In the genomic region with DNA sequence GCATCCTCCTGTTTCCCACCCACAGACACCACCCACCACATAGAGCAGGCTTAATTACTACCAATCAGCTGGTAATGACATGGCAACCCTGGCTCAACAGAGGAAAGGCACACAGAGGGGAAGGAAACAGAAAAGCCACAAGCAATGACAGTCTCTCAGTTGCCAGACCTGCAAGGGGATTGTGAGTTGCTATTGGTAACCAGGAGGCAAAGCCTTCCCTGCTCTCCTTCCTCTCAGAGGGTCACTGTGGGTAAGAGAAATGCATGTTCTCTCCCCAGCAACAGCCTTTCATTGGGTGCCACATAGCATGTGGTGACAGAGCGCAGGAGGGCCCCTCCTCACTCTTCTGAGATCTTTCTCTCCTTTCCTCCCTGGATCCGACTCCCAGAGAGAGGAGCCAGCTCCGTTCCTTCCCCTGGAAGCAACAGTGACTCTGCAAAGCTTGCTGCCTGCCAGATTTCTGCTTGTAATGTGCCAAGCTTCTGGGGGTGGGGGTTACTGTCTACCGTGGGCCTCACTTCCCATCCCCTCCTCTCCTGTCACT, we compare ENCODE assay signal across 8 mouse cellular contexts.
DNase-seq lines count a peak whose midpoint lies in the region; ATAC-seq lines count a peak whose summit lies in the region.

No protein-coding gene starts in this region.

- 0 out of 2 replicates have a peak, but pooled peaks cover 8% of the 10 kb centered on the region for H3K4me1 ChIP-seq in hindbrain, embryonic 12.5 days
- H3K4me1 ChIP-seq in hindbrain, embryonic 10.5 days (replicated peaks): 0 out of 2 replicates have a peak, but pooled peaks cover 8% of the 10 kb centered on the region
- peaks cover 26% of the 10 kb centered on the region for H3K4me1 ChIP-seq in hindbrain, embryonic 14.5 days (replicated peaks; ENCODE audit: control insufficient read depth, insufficient read depth, low read length)
- H3K4me1 ChIP-seq in kidney, embryonic 15.5 days: 0 out of 2 replicates have a peak, but pooled peaks cover 3% of the 10 kb centered on the region

- no peak overlapping the region for H3K27ac ChIP-seq in hindbrain, embryonic 12.5 days
- H3K27ac ChIP-seq in hindbrain, embryonic 10.5 days: no peak overlapping the region
- peak overlapping the region; percentile 59; the same call in 1 of the 2 replicates for H3K27ac ChIP-seq in hindbrain, embryonic 14.5 days
- no peak overlapping the region for H3K27ac ChIP-seq in kidney, embryonic 15.5 days

- no peak overlapping the region for H3K9ac ChIP-seq in hindbrain, embryonic 12.5 days
- H3K9ac ChIP-seq in hindbrain, embryonic 14.5 days: no peak overlapping the region
- no peak overlapping the region for H3K9ac ChIP-seq in kidney, embryonic 15.5 days

- no peaks in the 10 kb centered on the region for H3K27me3 ChIP-seq in hindbrain, embryonic 12.5 days
- H3K27me3 ChIP-seq in hindbrain, embryonic 10.5 days (ENCODE audit: insufficient read depth, poor library complexity, severe bottlenecking): no peaks in the 10 kb centered on the region
- no peaks in the 10 kb centered on the region for H3K27me3 ChIP-seq in hindbrain, embryonic 14.5 days (ENCODE audit: control insufficient read depth, insufficient read depth, low read length)
- H3K27me3 ChIP-seq in kidney, embryonic 15.5 days: no peaks in the 10 kb centered on the region

- H3K9me3 ChIP-seq in hindbrain, embryonic 12.5 days (replicated peaks): no peaks in the 10 kb centered on the region
- no peaks in the 10 kb centered on the region for H3K9me3 ChIP-seq in hindbrain, embryonic 10.5 days
- no peaks in the 10 kb centered on the region for H3K9me3 ChIP-seq in hindbrain, embryonic 14.5 days (ENCODE audit: control insufficient read depth, low read length)
- no peaks in the 10 kb centered on the region for H3K9me3 ChIP-seq in kidney, embryonic 15.5 days (replicated peaks)

- DNase-seq in hindbrain, embryonic 10.5 days (ENCODE audit: low spot score): no peak
- peak; percentile 39 for DNase-seq in cerebellum, adult 8-10 months
- DNase-seq in hindbrain, embryonic 14.5 days (ENCODE audit: low spot score): no peak
- DNase-seq in lung, postnatal 25 days (ENCODE audit: low spot score): peak; percentile 5
- no peak for DNase-seq in c-Kit-positive CD71-positive TER-119-positive erythroid progenitor cells, embryonic 14.5 days (ENCODE audit: low spot score)

- 0 out of 2 replicates have a peak, but pooled peaks cover 3% of the 10 kb centered on the region for H3K36me3 ChIP-seq in hindbrain, embryonic 12.5 days
- no peaks in the 10 kb centered on the region for H3K36me3 ChIP-seq in hindbrain, embryonic 10.5 days
- H3K36me3 ChIP-seq in hindbrain, embryonic 14.5 days (replicated peaks; ENCODE audit: control insufficient read depth, insufficient read depth): peaks cover 31% of the 10 kb centered on the region
- H3K36me3 ChIP-seq in kidney, embryonic 15.5 days: no peaks in the 10 kb centered on the region

- H3K4me2 ChIP-seq in hindbrain, embryonic 12.5 days (replicated peaks): no peak overlapping the region
- H3K4me2 ChIP-seq in hindbrain, embryonic 14.5 days (replicated peaks): no peak overlapping the region
- no peak overlapping the region for H3K4me2 ChIP-seq in kidney, embryonic 15.5 days

- H3K4me3 ChIP-seq in hindbrain, embryonic 12.5 days: no peak overlapping the region
- no peak overlapping the region for H3K4me3 ChIP-seq in hindbrain, embryonic 10.5 days
- no peak overlapping the region for H3K4me3 ChIP-seq in hindbrain, embryonic 14.5 days (replicated peaks; ENCODE audit: low read length)
- H3K4me3 ChIP-seq in kidney, embryonic 15.5 days (replicated peaks): no peak overlapping the region

- peak; percentile 51 for ATAC-seq in hindbrain, embryonic 12.5 days (ENCODE audit: low FRiP score)
- peak; percentile 88 for ATAC-seq in hindbrain, embryonic 14.5 days (ENCODE audit: low FRiP score)
- ATAC-seq in kidney, embryonic 15.5 days (replicated peaks; ENCODE audit: low FRiP score): no peak
- ATAC-seq in activated CD4-positive, CD25-positive, alpha-beta regulatory T cell, adult 4 months: no peak

- 56% methylated on average over 4 of the region's 4 CpGs for WGBS in hindbrain, embryonic 12.5 days
- WGBS in hindbrain, embryonic 10.5 days: 74% methylated on average over 4 of the region's 4 CpGs
- WGBS in hindbrain, embryonic 14.5 days: 51% methylated on average over 4 of the region's 4 CpGs
- 57% methylated on average over 4 of the region's 4 CpGs for WGBS in kidney, embryonic 15.5 days

Comparison
In these comparisons a context has a peak if more than half of its experiments do, and no peak if none do; other contexts are left out.
1. ATAC-seq: peak in hindbrain, embryonic 12.5 days (single experiment) and hindbrain, embryonic 14.5 days (single experiment); none in kidney, embryonic 15.5 days (single experiment) and activated CD4-positive, CD25-positive, alpha-beta regulatory T cell, adult 4 months (single experiment).
2. DNase-seq: peak in cerebellum, adult 8-10 months (single experiment) and lung, postnatal 25 days (single experiment); none in hindbrain, embryonic 10.5 days (single experiment), hindbrain, embryonic 14.5 days (single experiment) and c-Kit-positive CD71-positive TER-119-positive erythroid progenitor cells, embryonic 14.5 days (single experiment).